9 mouse cellular contexts compared by ENCODE assay signal in the genomic region with DNA sequence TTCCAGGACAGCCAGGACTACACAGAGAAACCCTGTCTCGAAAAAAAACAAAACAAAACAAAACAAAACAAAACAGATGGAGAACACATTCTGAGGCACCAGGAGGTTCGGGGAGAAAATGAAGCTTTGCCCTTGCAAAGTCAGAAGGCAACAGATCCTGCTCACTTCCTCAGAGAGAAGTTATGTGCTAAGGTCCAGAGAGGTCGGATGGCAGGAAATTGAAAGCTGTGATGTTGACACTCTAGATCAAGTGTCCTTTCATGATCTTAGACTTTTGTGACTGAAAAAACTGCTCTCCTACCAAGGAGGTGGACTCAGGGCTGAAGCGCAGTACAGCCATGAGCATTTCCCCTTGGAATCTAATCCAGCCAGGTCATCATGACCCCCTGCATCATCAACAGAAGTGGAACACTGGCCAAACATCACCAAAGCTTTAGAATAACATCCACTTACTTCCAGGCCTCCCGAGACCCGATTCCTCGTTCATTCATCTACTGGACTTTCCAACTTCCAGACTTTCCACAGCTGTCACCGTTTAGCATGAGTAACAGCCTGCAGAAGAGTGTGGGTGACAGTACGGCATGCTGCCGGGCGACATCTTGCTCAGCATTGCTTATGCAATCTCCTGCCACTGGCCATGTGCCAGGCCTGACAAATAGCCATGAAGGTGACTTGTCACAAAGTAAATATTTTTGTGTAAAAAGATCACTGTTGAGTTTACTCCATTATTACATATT.
A peak's percentile ranks its signal among the peaks of the same experiment; 100 is the strongest.
DNase-seq lines count a peak whose midpoint lies in the region; ATAC-seq lines count a peak whose summit lies in the region.
"Had no signal": no experiment of that assay in that cellular context is flagged by ENCODE, and none has a peak within 500 bp of the region (broad histone marks: within the 10 kb centered on the region; RNA-seq: fewer than 3 reads in every experiment).

No protein-coding gene starts in this region.

- H3K27ac ChIP-seq in heart, embryonic 13.5 days (replicated peaks) = peak overlapping the region; percentile 57
- no peak overlapping the region for H3K27ac ChIP-seq in heart, embryonic 11.5 days (ENCODE audit: low read depth, low read length)
- H3K27ac ChIP-seq: embryonic facial prominence, embryonic 12.5 days had no signal

- intact Hi-C loops in left cerebral cortex, postnatal 25 days (cut with DNase I) = no loop called here

- H3K36me3 ChIP-seq in heart, embryonic 13.5 days = no peaks in the 10 kb centered on the region
- no peaks in the 10 kb centered on the region for H3K36me3 ChIP-seq in heart, embryonic 11.5 days (ENCODE audit: control insufficient read depth, insufficient read depth, low read length)

- WGBS in heart, embryonic 13.5 days = 37% methylated on average over 11 of the region's 11 CpGs
- WGBS in heart, embryonic 11.5 days (ENCODE audit: insufficient replicate concordance) = 44% methylated on average over 11 of the region's 11 CpGs

- H3K9ac ChIP-seq in heart, embryonic 13.5 days = no peak overlapping the region
- H3K9ac ChIP-seq in heart, embryonic 11.5 days (ENCODE audit: low read depth, low read length) = no peak overlapping the region
- H3K9ac ChIP-seq: embryonic facial prominence, embryonic 12.5 days had no signal

- H3K4me3 ChIP-seq in heart, embryonic 13.5 days = no peak overlapping the region
- no peak overlapping the region for H3K4me3 ChIP-seq in heart, embryonic 11.5 days (ENCODE audit: low read depth, low read length)
- H3K4me3 ChIP-seq: embryonic facial prominence, embryonic 12.5 days had no signal

- no peak for ATAC-seq in heart, embryonic 13.5 days (ENCODE audit: extremely low read depth, insufficient number of reproducible peaks, low FRiP score, low TSS enrichment)
- ATAC-seq in heart, embryonic 11.5 days (replicated peaks; ENCODE audit: insufficient number of reproducible peaks, low FRiP score, low TSS enrichment) = no peak

- no peaks in the 10 kb centered on the region for H3K27me3 ChIP-seq in heart, embryonic 13.5 days (replicated peaks)
- no peaks in the 10 kb centered on the region for H3K27me3 ChIP-seq in heart, embryonic 11.5 days (ENCODE audit: control insufficient read depth, insufficient read depth, low read length)
- H3K27me3 ChIP-seq: embryonic facial prominence, embryonic 12.5 days had no signal

- H3K4me2 ChIP-seq in heart, embryonic 13.5 days = peak overlapping the region; percentile 7; the same call in 1 of the 2 replicates
- H3K4me2 ChIP-seq in heart, embryonic 11.5 days = no peak overlapping the region
- H3K4me2 ChIP-seq: embryonic facial prominence, embryonic 12.5 days had no signal

- DNase-seq in cerebellum, adult 18-20 months = peak; percentile 52 to 63
- DNase-seq in kidney, adult 18-20 months = peak; percentile 5
- peak; percentile 45 to 66 for DNase-seq in left cerebral cortex, postnatal 25 days (ENCODE audit: low spot score in 2 of 2)
- peak; percentile 50 for DNase-seq in urinary bladder, adult 2 months (ENCODE audit: low spot score)
- no peak for DNase-seq in retina, embryonic 14.5 days (ENCODE audit: low spot score)
- DNase-seq in thymus, adult 18-20 months = no peak

- H3K9me3 ChIP-seq in heart, embryonic 13.5 days = no peaks in the 10 kb centered on the region
- H3K9me3 ChIP-seq in heart, embryonic 11.5 days (replicated peaks; ENCODE audit: control insufficient read depth, low read length) = no peaks in the 10 kb centered on the region
- H3K9me3 ChIP-seq: embryonic facial prominence, embryonic 12.5 days had no signal

- peaks cover 89% of the 10 kb centered on the region for H3K4me1 ChIP-seq in heart, embryonic 13.5 days
- peaks cover 55% of the 10 kb centered on the region for H3K4me1 ChIP-seq in heart, embryonic 11.5 days (ENCODE audit: control insufficient read depth, insufficient read depth, low read length)

Comparison
In these comparisons a context has a peak if more than half of its experiments do, and no peak if none do; other contexts are left out.
1. DNase-seq: peak in cerebellum, adult 18-20 months (2 of 2), kidney, adult 18-20 months (single experiment), left cerebral cortex, postnatal 25 days (2 of 2) and urinary bladder, adult 2 months (single experiment); none in retina, embryonic 14.5 days (single experiment) and thymus, adult 18-20 months (0 of 2).